Mouse (Mus musculus) heart, adult 2 months (tissue): ENCODE measurements around the gene Rnf11. TPM values are rescaled to one million over a fixed set of nuclear protein-coding genes. Genes with fewer than 3 reads are reported as not detected.
A peak's percentile ranks its signal among the peaks of the same experiment; 100 is the strongest.

ENCODE experiments used
- DNase-seq, 2 experiments: peaks; one replicate each; pipeline ENCODE4 v3.0.0; 2021
- H3K27ac ChIP-seq: fragments of 200-600 bp; 2 replicates; pipeline ENCODE4 v1.8.1; 2022
- H3K27me3 ChIP-seq: fragments of 200-500 bp; 2 replicates; pipeline ENCODE4 v1.6.1; 2012; ENCODE audit warnings: mild to moderate bottlenecking, low read length, inconsistent platforms, mixed read lengths; ENCODE audit not compliant: control insufficient read depth, insufficient read depth
- H3K36me3 ChIP-seq: fragments of 200-500 bp; 2 replicates; pipeline ENCODE4 v1.6.1; 2012; ENCODE audit warnings: low read length, inconsistent platforms; ENCODE audit not compliant: control insufficient read depth, insufficient read depth
- H3K4me1 ChIP-seq: fragments of 200-500 bp; 2 replicates; pipeline ENCODE4 v1.6.1; 2011; ENCODE audit warnings: low read length; ENCODE audit not compliant: control insufficient read depth, insufficient read depth
- H3K4me3 ChIP-seq: fragments of 200-600 bp; 2 replicates; pipeline ENCODE4 v1.8.1; 2022
- H3K79me2 ChIP-seq: fragments of 200-500 bp; replicated peaks from 2 replicates; pipeline ENCODE4 v1.6.1; 2012; ENCODE audit warnings: mild to moderate bottlenecking, inconsistent platforms, low read length, moderate library complexity, mixed read lengths; ENCODE audit not compliant: control insufficient read depth, insufficient read depth
- H3K9ac ChIP-seq: fragments of 200-500 bp; 2 replicates; pipeline ENCODE4 v1.6.1; 2012; ENCODE audit warnings: low read depth, mild to moderate bottlenecking, control low read depth, inconsistent platforms, low read length, mixed read lengths
- CTCF ChIP-seq: fragments of 200-600 bp; IDR thresholded peaks from 2 replicates; pipeline ENCODE4 v1.8.1; 2022; ENCODE audit warnings: antibody characterized with exemption, mild to moderate bottlenecking, moderate library complexity
- EP300 ChIP-seq: fragments of 200-500 bp; IDR thresholded peaks from 2 replicates; pipeline ENCODE4 v1.6.1; 2011; ENCODE audit warnings: low read depth, low read length, control low read depth; ENCODE audit not compliant: insufficient read depth
- POLR2A ChIP-seq: fragments of 200-500 bp; IDR thresholded peaks from 2 replicates; pipeline ENCODE4 v1.6.1; 2011; ENCODE audit warnings: mild to moderate bottlenecking, low read depth, low read length, control low read depth; ENCODE audit not compliant: insufficient read depth
- WGBS: fragments of 180-500 bp; shearing (Covaris S2); methylation state at CpG from one replicate; pipeline ENCODE4 v1.1.7; 2018; 5-methylcytosine and 5-hydroxymethylcytosine counted together
- intact Hi-C: fragments of 180-260 bp; cut with DNase I; formaldehyde crosslinking; loops from one replicate; pipeline ENCODE4 v1.15.1; 2025
- polyA plus RNA-seq: library from polyadenylated mRNA; depleted of rRNA; stranded (reverse); fragments of >200 nt; gene quantifications from 2 replicates; pipeline ENCODE4 v1.2.3, GENCODE M21; 2012
- total RNA-seq, 2 experiments: library from RNA; stranded (reverse); gene quantifications; 2 replicates each; pipeline ENCODE4 v1.2.3; 2021

The Rnf11 gene
- total and polyA plus RNA-seq, 3 experiments, result 40.5 to 112 (median 109) TPM

DNA sequence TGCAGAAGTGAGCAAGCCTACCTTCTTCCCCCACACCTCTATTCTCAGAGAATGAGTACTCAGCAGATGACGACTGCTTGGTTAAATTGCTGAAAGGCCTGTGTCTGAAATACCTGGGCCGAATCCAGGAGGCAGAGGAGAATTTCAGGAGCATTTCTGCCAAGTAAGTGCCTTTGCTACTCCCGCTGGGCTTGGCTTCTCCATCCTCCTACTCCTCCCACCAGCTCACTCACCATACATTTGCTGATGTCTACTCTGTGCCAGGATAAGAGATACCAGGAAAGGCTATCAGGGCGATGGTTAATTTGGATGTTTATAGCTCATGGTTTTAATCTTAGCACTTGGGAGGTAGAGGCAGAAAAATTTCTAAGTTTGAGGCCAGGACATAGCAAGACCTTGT lies 41.9 kb downstream of the Rnf11 start:
- H3K27me3 ChIP-seq, result no peaks in the 10 kb centered on the region
- 44% methylated on average over 4 of the region's 4 CpGs for WGBS
- peaks cover 8% of the 10 kb centered on the region for H3K36me3 ChIP-seq
- DNase-seq, result peak in 1 of 2 experiments; percentile 32
- intact Hi-C loops, result no loop called here
- no peak overlapping the region for H3K4me3 ChIP-seq
- no peak overlapping the region for H3K27ac ChIP-seq
- H3K9ac ChIP-seq, result no peak overlapping the region
- no peaks in the 10 kb centered on the region for H3K79me2 ChIP-seq
- no peak for TF ChIP-seq CTCF
- TF ChIP-seq EP300, result no peak
- TF ChIP-seq POLR2A, result no peak
- peaks cover 7% of the 10 kb centered on the region for H3K4me1 ChIP-seq

DNA sequence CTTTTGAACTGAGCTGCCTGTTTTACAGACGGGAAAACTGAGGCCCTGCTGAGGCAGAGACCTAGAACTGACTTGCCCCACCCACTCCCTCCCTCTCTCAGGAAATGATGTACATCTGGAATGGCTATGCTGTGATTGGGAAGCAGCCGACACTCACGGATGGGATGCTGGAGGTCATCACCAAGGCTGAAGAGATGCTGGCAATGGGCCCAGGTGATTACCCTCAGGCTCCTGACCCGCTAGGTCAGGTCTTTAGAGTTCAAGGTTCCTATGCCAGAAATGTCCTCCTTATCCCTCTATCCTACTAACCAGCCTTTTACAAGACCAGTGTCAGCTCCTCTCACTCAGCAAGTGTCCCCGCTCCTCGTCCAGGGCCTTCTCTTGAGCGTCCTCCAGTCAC lies 42.4 kb downstream of the Rnf11 start:
- no peaks in the 10 kb centered on the region for H3K27me3 ChIP-seq
- peak in 1 of 2 experiments; percentile 19 for DNase-seq
- H3K79me2 ChIP-seq, result no peaks in the 10 kb centered on the region
- H3K4me1 ChIP-seq, result peaks cover 7% of the 10 kb centered on the region
- WGBS, result 63% methylated on average over 7 of the region's 7 CpGs
- H3K36me3 ChIP-seq, result peaks cover 8% of the 10 kb centered on the region
- H3K27ac ChIP-seq, result no peak overlapping the region
- TF ChIP-seq EP300 (no peak), CTCF (no peak), POLR2A (no peak)
- H3K9ac ChIP-seq, result no peak overlapping the region
- no peak overlapping the region for H3K4me3 ChIP-seq
- intact Hi-C loops, result no loop called here

DNA sequence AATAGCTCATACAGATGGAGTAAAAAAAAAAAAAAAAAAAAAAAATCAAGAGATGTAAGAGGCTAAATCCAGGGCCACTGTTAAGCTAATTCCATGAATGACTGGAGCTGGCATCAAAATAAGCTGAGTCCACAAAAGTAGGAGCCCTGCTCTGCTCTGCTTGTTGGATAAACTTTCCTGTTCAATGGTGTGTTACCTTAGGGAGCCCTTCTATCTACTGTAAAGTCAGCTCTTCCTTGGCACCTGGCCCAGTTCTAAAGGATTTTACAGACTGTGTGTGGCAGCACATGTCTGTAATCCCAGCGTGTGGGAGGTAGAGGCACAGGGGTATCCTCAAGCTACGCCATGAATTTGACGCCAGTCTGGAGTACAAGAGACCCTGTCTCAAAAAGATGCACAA lies 43.5 kb downstream of the Rnf11 start:
- Histone ChIP-seq H3K79me2 (no peaks in the 10 kb centered on the region), H3K27ac (no peak overlapping the region), H3K9ac (no peak overlapping the region), H3K4me1 (peaks cover 7% of the 10 kb centered on the region), H3K4me3 (no peak overlapping the region), H3K27me3 (no peaks in the 10 kb centered on the region), H3K36me3 (peaks cover 6% of the 10 kb centered on the region)
- TF ChIP-seq EP300 (no peak), POLR2A (no peak), CTCF (no peak)
- intact Hi-C loops, result no loop called here
- DNase-seq, result no peak
- 90% methylated on average over 3 of the region's 3 CpGs for WGBS

DNA sequence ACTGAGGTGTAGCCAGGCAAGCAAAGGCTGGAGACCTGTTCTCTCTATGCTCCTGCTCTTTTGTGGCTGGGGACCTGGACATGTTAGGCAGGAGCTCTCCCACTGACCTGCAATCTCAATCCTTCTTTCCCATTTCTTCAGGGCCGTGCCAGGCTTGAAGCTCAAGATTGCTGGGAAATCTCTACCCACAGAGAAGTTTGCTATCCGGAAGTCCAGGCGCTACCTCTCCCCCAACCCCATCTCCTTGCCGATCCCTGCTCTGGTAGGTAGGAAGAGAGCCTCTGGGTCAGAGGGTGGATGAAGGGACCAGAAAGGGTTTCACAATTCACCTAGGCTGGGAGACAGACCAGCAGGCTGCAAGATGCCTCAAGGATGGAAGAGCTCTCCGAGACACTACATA lies 44.1 kb downstream of the Rnf11 start:
- TF ChIP-seq POLR2A, result no peak
- no peak for TF ChIP-seq EP300
- no peak for TF ChIP-seq CTCF
- DNase-seq, result peak in 1 of 2 experiments; percentile 12
- H3K4me1 ChIP-seq, result peaks cover 7% of the 10 kb centered on the region
- H3K4me3 ChIP-seq, result no peak overlapping the region
- H3K27me3 ChIP-seq, result no peaks in the 10 kb centered on the region
- H3K9ac ChIP-seq, result no peak overlapping the region
- WGBS, result 92% methylated on average over 5 of the region's 5 CpGs
- peaks cover 2% of the 10 kb centered on the region; the same call in 1 of the 2 replicates for H3K36me3 ChIP-seq
- intact Hi-C loops, result no loop called here
- H3K79me2 ChIP-seq, result no peaks in the 10 kb centered on the region
- no peak overlapping the region for H3K27ac ChIP-seq

DNA sequence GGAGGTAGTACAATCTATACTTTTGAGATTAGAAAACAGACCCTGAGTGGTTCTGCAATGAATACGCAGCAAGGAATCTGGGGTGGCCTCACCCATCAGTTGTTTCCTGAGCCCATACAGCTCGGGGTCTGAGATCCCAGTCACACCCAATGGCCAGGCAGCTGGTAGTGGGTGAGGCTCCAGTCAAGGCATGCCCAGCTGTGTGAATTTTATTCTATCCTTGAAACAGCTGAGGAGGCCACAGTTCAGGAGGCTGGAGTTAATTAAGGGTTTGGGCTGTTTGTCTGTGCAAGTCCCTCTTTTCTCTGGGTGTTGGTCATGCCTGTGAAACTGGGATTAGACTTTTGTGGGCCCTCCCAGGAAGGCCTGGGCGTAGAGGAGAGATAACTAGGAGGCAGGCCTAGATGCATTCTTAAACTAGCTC lies 44.7 kb downstream of the Rnf11 start:
- peaks cover 3% of the 10 kb centered on the region for H3K4me1 ChIP-seq

DNA sequence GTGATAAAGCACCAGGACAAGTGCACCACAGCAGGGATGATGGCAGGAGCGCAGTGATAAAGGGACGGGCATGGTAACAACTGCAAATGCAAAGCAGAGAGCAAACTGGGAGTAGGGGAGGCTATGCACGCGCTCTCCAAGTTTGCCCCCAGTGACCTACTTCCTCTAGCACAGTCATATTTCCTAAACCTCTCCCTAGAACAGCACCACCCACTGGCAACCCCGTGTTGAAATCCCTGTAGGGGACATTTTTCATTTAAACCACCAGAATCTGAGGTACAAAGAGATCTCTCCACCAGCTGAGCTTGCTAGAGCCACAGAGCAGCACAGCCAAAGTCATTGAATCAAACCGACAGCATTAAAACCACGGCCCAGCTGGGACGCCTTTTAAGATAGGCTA lies 45.4 kb downstream of the Rnf11 start:
- H3K36me3 ChIP-seq, result no peaks in the 10 kb centered on the region
- H3K27me3 ChIP-seq, result no peaks in the 10 kb centered on the region
- DNase-seq, result peak in 1 of 2 experiments; percentile 13
- WGBS, result 70% methylated on average over 8 of the region's 8 CpGs
- H3K4me3 ChIP-seq, result no peak overlapping the region
- no peaks in the 10 kb centered on the region for H3K79me2 ChIP-seq
- H3K4me1 ChIP-seq, result peaks cover 2% of the 10 kb centered on the region
- H3K9ac ChIP-seq, result no peak overlapping the region
- no peak overlapping the region for H3K27ac ChIP-seq
- intact Hi-C loops, result loop anchor here (2.0 to 5.0 kb wide), 2 partner anchors 66 to 288 kb away; no protein-coding TSS in a partner anchor
- TF ChIP-seq CTCF (peak; percentile 14), POLR2A (no peak), EP300 (no peak)

More for the DNA sequence above, 44.7 kb downstream of the Rnf11 start:
- 47% methylated on average over 3 of the region's 3 CpGs for WGBS
- Histone ChIP-seq H3K36me3 (no peaks in the 10 kb centered on the region), H3K9ac (no peak overlapping the region), H3K4me3 (no peak overlapping the region), H3K27ac (no peak overlapping the region), H3K79me2 (no peaks in the 10 kb centered on the region), H3K27me3 (no peaks in the 10 kb centered on the region)
- DNase-seq, result peak; percentile 18 to 23
- TF ChIP-seq POLR2A (no peak), CTCF (no peak), EP300 (no peak)
- intact Hi-C loops, result loop anchor here (2.0 to 5.0 kb wide), 2 partner anchors 65 to 287 kb away; no protein-coding TSS in a partner anchor
